Mouse (Mus musculus) spleen, adult 2 months (tissue): ENCODE measurements around the gene Arpc2.

Experiments used
- CTCF ChIP-seq: fragments of 200-500 bp; IDR thresholded peaks from 2 replicates; pipeline ENCODE4 v1.5.1; 2011; ENCODE audit warnings: mild to moderate bottlenecking, inconsistent platforms; ENCODE audit not compliant: insufficient read depth, insufficient read length, insufficient replicate concordance; ENCODE audit errors: extremely low read depth
- POLR2A ChIP-seq: fragments of 200-500 bp; IDR thresholded peaks from 2 replicates; pipeline ENCODE4 v1.6.1; 2011; ENCODE audit warnings: low read depth, low read length, inconsistent platforms

- TF ChIP-seq CTCF (no peak), POLR2A (no peak)
Observed at GRCm38 (mm10) chr1:74298157-74298750, 62.4 kb downstream of the Arpc2 start.
